Mouse (Mus musculus): ENCODE data around the gene Cdhr5. TPM values are rescaled to one million over a fixed set of nuclear protein-coding genes. Genes with fewer than 3 reads are reported as not detected.

The Cdhr5 gene
- polyA plus RNA-seq, 1 experiment from 2014 or later, result 0.19 TPM

DNA sequence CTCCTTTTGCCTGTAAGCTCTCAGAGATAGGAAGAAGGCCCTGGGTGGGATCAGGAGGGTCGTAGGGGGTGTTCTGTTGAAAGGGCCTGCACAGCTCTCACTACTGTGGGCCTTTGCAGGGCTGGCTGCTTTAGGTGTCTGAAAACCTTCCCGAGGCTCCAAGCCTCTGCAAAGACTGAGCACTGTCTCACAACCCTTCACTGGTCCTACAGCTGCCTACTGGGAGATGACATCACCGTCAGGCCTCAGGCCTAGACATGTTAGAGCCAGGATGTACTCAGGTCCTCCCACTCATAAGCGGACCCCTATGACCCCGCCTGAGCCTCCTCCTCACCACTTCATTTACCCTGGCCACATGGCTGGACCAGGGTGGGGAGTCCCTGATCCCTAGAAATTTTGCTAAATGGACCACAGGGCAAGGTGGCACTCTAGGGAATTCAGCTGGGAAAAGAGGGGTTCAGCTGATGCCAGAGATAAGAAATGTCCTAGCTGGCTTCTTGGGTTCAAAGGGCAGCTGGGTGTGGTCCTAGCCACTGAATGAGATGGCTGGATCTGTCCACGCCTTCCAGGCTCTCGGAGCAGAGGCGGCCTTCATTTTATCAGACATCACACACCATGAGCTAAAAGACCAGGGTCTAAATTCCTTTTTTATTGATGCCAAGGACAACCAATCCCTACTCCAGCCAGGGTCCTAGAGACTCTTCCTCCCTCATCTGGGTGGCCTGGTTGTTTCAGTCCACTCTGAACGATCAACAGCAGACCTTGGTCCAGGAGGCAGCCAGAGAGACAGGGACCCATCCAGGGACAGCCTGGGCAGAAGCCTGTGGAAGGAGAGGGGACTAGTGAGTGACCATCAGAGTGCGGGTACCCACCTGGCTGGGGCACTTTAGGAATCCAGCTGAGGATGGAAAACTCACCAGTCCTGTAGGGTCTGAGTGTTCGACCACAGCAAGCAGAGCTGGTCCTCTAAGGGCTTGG lies 1.4 kb upstream of the Cdhr5 start:
- H3K9me3 ChIP-seq (replicated peaks), result no peaks in the 10 kb centered on the region
- WGBS, result 69% methylated on average over 11 of the region's 11 CpGs
- 0 out of 2 replicates have a peak, but pooled peaks cover 3% of the 10 kb centered on the region for H3K27me3 ChIP-seq
- ATAC-seq (ENCODE audit: insufficient number of reproducible peaks, low FRiP score, low TSS enrichment, low read depth), result no peak
- H3K27ac ChIP-seq (replicated peaks), result no peak overlapping the region
- no peaks in the 10 kb centered on the region for H3K36me3 ChIP-seq
- H3K9ac ChIP-seq, result no peak overlapping the region
- H3K4me3 ChIP-seq (replicated peaks), result peak overlapping the region; percentile 48; the same call in 1 of the 2 replicates
- peak overlapping the region; percentile 96; the same call in 1 of the 2 replicates for H3K4me2 ChIP-seq (replicated peaks)
- H3K4me1 ChIP-seq, result peaks cover 11% of the 10 kb centered on the region

GRCm38 (mm10) chr7:141275356-141275755 lies 1.2 kb downstream of the Cdhr5 start:
- Histone ChIP-seq H3K36me3 (no peaks in the 10 kb centered on the region), H3K4me2 (replicated peaks) (no peak overlapping the region), H3K4me1 (peaks cover 11% of the 10 kb centered on the region), H3K27ac (replicated peaks) (no peak overlapping the region), H3K4me3 (replicated peaks) (no peak overlapping the region), H3K27me3 (0 out of 2 replicates have a peak, but pooled peaks cover 3% of the 10 kb centered on the region), H3K9me3 (replicated peaks) (no peaks in the 10 kb centered on the region), H3K9ac (no peak overlapping the region)
- no peak for ATAC-seq (ENCODE audit: insufficient number of reproducible peaks, low FRiP score, low TSS enrichment, low read depth)
- 63% methylated on average over 9 of the region's 9 CpGs for WGBS

DNA sequence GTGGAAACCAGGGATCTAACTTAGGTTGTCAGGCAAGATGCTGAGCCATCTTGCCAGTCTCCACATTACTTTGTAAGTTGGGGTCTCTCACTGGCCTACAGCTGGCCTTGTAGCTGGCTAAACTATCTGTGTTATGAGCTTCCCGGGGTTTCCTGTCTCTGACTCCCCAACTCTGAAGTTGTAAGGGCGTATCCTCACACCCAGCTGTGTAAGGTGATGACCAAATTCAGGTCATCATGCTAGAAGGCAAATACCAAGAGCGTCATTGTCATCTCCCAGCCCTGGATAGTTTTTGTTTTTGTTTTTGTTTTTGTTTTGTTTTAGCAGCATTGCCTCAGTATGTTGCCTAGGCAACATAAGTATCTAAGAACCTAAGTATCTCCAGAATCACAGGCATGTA lies 6.0 kb downstream of the Cdhr5 start:
- no peaks in the 10 kb centered on the region for H3K27me3 ChIP-seq
- 79% methylated on average over 3 of the region's 3 CpGs for WGBS
- H3K4me3 ChIP-seq (replicated peaks), result no peak overlapping the region
- no peak overlapping the region for H3K9ac ChIP-seq
- no peak overlapping the region for H3K27ac ChIP-seq (replicated peaks)
- no peaks in the 10 kb centered on the region for H3K36me3 ChIP-seq
- H3K4me1 ChIP-seq, result peaks cover 9% of the 10 kb centered on the region
- ATAC-seq (ENCODE audit: insufficient number of reproducible peaks, low FRiP score, low TSS enrichment, low read depth), result no peak
- no peak overlapping the region for H3K4me2 ChIP-seq (replicated peaks)
- H3K9me3 ChIP-seq (replicated peaks), result no peaks in the 10 kb centered on the region

GRCm38 (mm10) chr7:141269273-141269545 lies 7.4 kb downstream of the Cdhr5 start:
- Histone ChIP-seq H3K4me3 (replicated peaks) (no peak overlapping the region), H3K4me2 (replicated peaks) (peak overlapping the region; percentile 12; the same call in 1 of the 2 replicates)

GRCm38 (mm10) chr7:141268466-141269272 lies 7.9 kb downstream of the Cdhr5 start:
- Histone ChIP-seq H3K4me1 (peaks cover 18% of the 10 kb centered on the region), H3K4me3 (replicated peaks) (no peak overlapping the region), H3K36me3 (peaks cover 6% of the 10 kb centered on the region), H3K9ac (no peak overlapping the region), H3K27me3 (no peaks in the 10 kb centered on the region), H3K4me2 (replicated peaks) (peak overlapping the region; percentile 12; the same call in 1 of the 2 replicates), H3K9me3 (replicated peaks) (no peaks in the 10 kb centered on the region), H3K27ac (replicated peaks) (no peak overlapping the region)
- 77% methylated on average over 24 of the region's 24 CpGs for WGBS
- ATAC-seq (ENCODE audit: insufficient number of reproducible peaks, low FRiP score, low TSS enrichment, low read depth), result no peak

More at GRCm38 (mm10) chr7:141269273-141269545, 7.4 kb downstream of the Cdhr5 start:
- peaks cover 18% of the 10 kb centered on the region for H3K4me1 ChIP-seq
- H3K27ac ChIP-seq (replicated peaks), result no peak overlapping the region
- no peak overlapping the region for H3K9ac ChIP-seq
- no peaks in the 10 kb centered on the region for H3K27me3 ChIP-seq
- H3K9me3 ChIP-seq (replicated peaks), result no peaks in the 10 kb centered on the region
- 82% methylated on average over 14 of the region's 14 CpGs for WGBS
- no peak for ATAC-seq (ENCODE audit: insufficient number of reproducible peaks, low FRiP score, low TSS enrichment, low read depth)
- H3K36me3 ChIP-seq, result 0 out of 2 replicates have a peak, but pooled peaks cover 1% of the 10 kb centered on the region

DNA sequence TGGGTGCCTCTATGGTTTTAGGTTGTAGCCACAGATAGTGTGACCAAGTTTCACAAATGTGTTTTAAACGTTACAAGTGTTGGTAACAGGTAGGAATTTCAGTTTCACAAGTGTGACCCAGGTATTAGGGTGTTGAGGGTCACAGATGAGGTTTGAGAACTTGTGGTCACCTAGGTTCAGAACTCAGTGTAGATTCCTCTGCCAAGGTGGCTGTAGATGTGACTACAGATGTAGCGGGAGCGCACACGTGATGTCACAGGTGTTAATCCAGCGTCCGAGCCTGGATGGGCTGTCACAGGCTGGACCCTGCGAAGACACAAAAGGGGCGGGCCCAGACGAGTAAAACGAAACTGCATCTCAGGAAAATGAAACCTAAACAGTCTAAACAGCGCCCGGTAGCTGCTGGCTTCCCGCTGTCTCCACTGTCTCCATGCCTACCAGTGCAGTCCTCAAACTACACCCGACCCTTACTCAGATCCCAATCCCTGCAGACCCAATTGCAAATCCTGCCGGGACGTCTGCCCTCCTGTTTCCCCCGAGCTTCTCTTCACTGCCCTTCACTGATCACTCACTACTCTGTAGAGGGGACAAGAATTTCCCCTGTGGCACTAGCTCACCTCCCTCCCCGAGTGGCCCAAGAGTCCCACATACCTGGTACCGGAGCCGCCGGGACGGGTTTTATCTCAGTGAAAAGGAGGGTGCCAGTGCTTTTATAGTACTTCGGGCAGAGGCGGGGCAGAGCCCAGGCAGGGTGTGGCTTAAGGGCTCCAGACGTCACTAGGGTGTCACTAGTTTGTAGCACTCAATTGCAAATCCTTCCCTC lies 10.6 kb downstream of the Cdhr5 start, which contains the start of gene Irf7:
Gene Irf7 (minus strand): TSS at position 743 of the 823 bp plus-strand sequence.
- Histone ChIP-seq H3K4me3 (replicated peaks) (peak within 1 kb of the TSS; percentile 55), H3K27me3 (no peaks in the 10 kb centered on the region), H3K4me2 (replicated peaks) (peak within 1 kb of the TSS; percentile 83), H3K36me3 (peaks cover 34% of the 10 kb centered on the region), H3K9ac (peak within 1 kb of the TSS; percentile 45), H3K9me3 (replicated peaks) (no peaks in the 10 kb centered on the region), H3K27ac (replicated peaks) (no peak within 1 kb of the TSS), H3K4me1 (peaks cover 18% of the 10 kb centered on the region)
- peak; percentile 49 for ATAC-seq (ENCODE audit: insufficient number of reproducible peaks, low FRiP score, low TSS enrichment, low read depth)
- 9% methylated on average over 25 of the region's 25 CpGs for WGBS

- H3K4me3 ChIP-seq (replicated peaks), result peak overlapping the region; percentile 55
- peaks cover 39% of the 10 kb centered on the region for H3K36me3 ChIP-seq
- H3K9me3 ChIP-seq (replicated peaks), result no peaks in the 10 kb centered on the region
- H3K9ac ChIP-seq, result no peak overlapping the region
- ATAC-seq (ENCODE audit: insufficient number of reproducible peaks, low FRiP score, low TSS enrichment, low read depth), result no peak
- no peaks in the 10 kb centered on the region for H3K27me3 ChIP-seq
- no peak overlapping the region for H3K27ac ChIP-seq (replicated peaks)
- peaks cover 18% of the 10 kb centered on the region for H3K4me1 ChIP-seq
- H3K4me2 ChIP-seq (replicated peaks), result peak overlapping the region; percentile 83
- 32% methylated on average over 11 of the region's 11 CpGs for WGBS
These were observed 11.2 kb downstream of the Cdhr5 start for GRCm38 (mm10) chr7:141265411-141265738.

- H3K4me1 ChIP-seq, result peaks cover 18% of the 10 kb centered on the region
- H3K36me3 ChIP-seq, result peaks cover 44% of the 10 kb centered on the region
- H3K4me2 ChIP-seq (replicated peaks), result peak overlapping the region; percentile 83; the same call in 1 of the 2 replicates
- H3K4me3 ChIP-seq (replicated peaks), result peak overlapping the region; percentile 55; the same call in 1 of the 2 replicates
- no peaks in the 10 kb centered on the region for H3K9me3 ChIP-seq (replicated peaks)
- no peaks in the 10 kb centered on the region for H3K27me3 ChIP-seq
- no peak overlapping the region for H3K9ac ChIP-seq
- H3K27ac ChIP-seq (replicated peaks), result 0 out of 2 replicates have a peak overlapping the region, but pooled peaks have one; percentile 11
- 32% methylated on average over 12 of the region's 12 CpGs for WGBS
- no peak for ATAC-seq (ENCODE audit: insufficient number of reproducible peaks, low FRiP score, low TSS enrichment, low read depth)
These were observed 11.7 kb downstream of the Cdhr5 start for GRCm38 (mm10) chr7:141264761-141265410.

- peaks cover 51% of the 10 kb centered on the region for H3K36me3 ChIP-seq
These were observed 12.4 kb downstream of the Cdhr5 start for GRCm38 (mm10) chr7:141264041-141264700.

GRCm38 (mm10) chr7:141263640-141264039 lies 12.9 kb downstream of the Cdhr5 start:
- Histone ChIP-seq H3K36me3 (peaks cover 57% of the 10 kb centered on the region), H3K4me3 (replicated peaks) (no peak overlapping the region), H3K9ac (no peak overlapping the region), H3K27me3 (no peaks in the 10 kb centered on the region), H3K9me3 (replicated peaks) (no peaks in the 10 kb centered on the region), H3K27ac (replicated peaks) (no peak overlapping the region), H3K4me2 (replicated peaks) (no peak overlapping the region), H3K4me1 (peaks cover 18% of the 10 kb centered on the region)
- no peak for ATAC-seq (ENCODE audit: insufficient number of reproducible peaks, low FRiP score, low TSS enrichment, low read depth)
- 89% methylated on average over 13 of the region's 13 CpGs for WGBS

More at GRCm38 (mm10) chr7:141264041-141264700, 12.4 kb downstream of the Cdhr5 start:
- Histone ChIP-seq H3K27me3 (no peaks in the 10 kb centered on the region), H3K4me2 (replicated peaks) (no peak overlapping the region), H3K27ac (replicated peaks) (no peak overlapping the region), H3K4me3 (replicated peaks) (no peak overlapping the region), H3K9me3 (replicated peaks) (no peaks in the 10 kb centered on the region), H3K4me1 (peaks cover 18% of the 10 kb centered on the region), H3K9ac (no peak overlapping the region)
- ATAC-seq (ENCODE audit: insufficient number of reproducible peaks, low FRiP score, low TSS enrichment, low read depth), result no peak
- WGBS, result 69% methylated on average over 11 of the region's 11 CpGs
